In the genomic region with DNA sequence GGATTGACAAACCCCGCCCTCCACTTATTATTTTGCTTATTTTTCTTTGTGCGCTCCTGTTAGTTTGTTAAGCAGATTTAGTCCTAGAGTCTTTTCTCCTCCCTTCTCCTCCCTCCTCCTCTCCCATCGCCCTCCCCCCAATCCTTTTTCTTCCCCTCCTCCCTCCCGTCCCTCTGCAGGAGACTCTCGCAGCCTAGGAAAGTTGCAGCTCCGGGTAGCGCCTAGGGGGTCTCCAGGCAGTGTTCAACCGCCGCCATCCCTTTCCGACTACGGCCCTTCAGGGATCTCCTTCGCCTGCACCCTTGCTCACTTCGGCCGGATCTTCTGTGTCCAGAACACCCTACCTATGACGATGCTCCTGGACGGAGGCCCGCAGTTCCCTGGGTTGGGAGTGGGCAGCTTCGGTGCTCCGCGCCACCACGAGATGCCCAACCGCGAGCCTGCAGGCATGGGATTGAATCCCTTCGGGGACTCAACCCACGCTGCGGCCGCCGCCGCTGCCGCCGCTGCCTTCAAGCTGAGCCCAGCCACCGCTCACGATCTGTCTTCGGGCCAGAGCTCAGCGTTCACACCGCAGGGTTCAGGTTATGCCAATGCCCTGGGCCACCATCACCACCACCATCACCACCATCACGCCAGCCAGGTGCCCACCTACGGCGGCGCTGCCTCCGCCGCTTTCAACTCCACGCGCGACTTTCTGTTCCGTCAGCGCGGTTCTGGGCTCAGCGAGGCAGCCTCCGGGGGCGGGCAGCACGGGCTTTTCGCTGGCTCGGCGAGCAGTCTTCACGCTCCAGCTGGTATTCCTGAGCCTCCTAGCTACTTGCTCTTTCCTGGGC, we compare ENCODE assay signal across 9 mouse cellular contexts. TPM values are rescaled to one million over a fixed set of nuclear protein-coding genes. Genes with fewer than 3 reads are reported as not detected.
DNase-seq lines count a peak whose midpoint lies in the region; ATAC-seq and TF ChIP-seq lines count a peak whose summit lies in the region.
"Had no signal": no experiment of that assay in that cellular context is flagged by ENCODE, and none has a peak within 500 bp of the region (broad histone marks: within the 10 kb centered on the region; RNA-seq: fewer than 3 reads in every experiment).

No protein-coding gene starts in this region.

- 22% methylated on average over 56 of the region's 56 CpGs for WGBS in intestine, embryonic 16.5 days
- 22% methylated on average over 56 of the region's 56 CpGs for WGBS in olfactory bulb, adult 2 months

- peak; percentile 16 for DNase-seq in adrenal gland, adult 2 months
- DNase-seq in adrenal gland, postnatal 36 days = no peak
- peak; percentile 30 for DNase-seq in retina, embryonic 14.5 days (ENCODE audit: low spot score)
- no peak for DNase-seq in retina, postnatal 1 day
- no peak for DNase-seq in kidney, postnatal 14 days
- no peak for DNase-seq in c-Kit-positive CD71-positive TER-119-positive erythroid progenitor cells, embryonic 14.5 days (ENCODE audit: low spot score)

- no peak for TF ChIP-seq POLR2A in olfactory bulb, adult 2 months (IDR thresholded peaks at IDR 0.05; ENCODE audit: insufficient read depth, low read depth, low read length)

- H3K4me1 ChIP-seq in intestine, embryonic 16.5 days (ENCODE audit: control insufficient read depth, insufficient read depth, low read length) = peaks cover 8% of the 10 kb centered on the region; the same call in 1 of the 2 replicates
- H3K4me1 ChIP-seq in olfactory bulb, adult 2 months (ENCODE audit: control insufficient read depth, insufficient read depth, low read length) = peaks cover 11% of the 10 kb centered on the region

- TF ChIP-seq CTCF in olfactory bulb, adult 2 months (IDR thresholded peaks at IDR 0.05; ENCODE audit: insufficient read depth, low read depth, low read length) = no peak

- no peak overlapping the region for H3K9ac ChIP-seq in intestine, embryonic 16.5 days (ENCODE audit: low read depth, low read length)

- peak overlapping the region; percentile 50 for H3K4me2 ChIP-seq in intestine, embryonic 16.5 days (ENCODE audit: low read depth, low read length)

- no peaks in the 10 kb centered on the region for H3K9me3 ChIP-seq in intestine, embryonic 16.5 days (ENCODE audit: control insufficient read depth, low read length)

- no peaks in the 10 kb centered on the region for H3K36me3 ChIP-seq in intestine, embryonic 16.5 days (ENCODE audit: control insufficient read depth, insufficient read depth, low read length)

- H3K27ac ChIP-seq in intestine, embryonic 16.5 days (ENCODE audit: low read length) = no peak overlapping the region
- H3K27ac ChIP-seq in olfactory bulb, adult 2 months (ENCODE audit: insufficient read depth, low read depth, low read length) = peak overlapping the region; percentile 75

- H3K4me3 ChIP-seq in intestine, embryonic 16.5 days (ENCODE audit: low read length) = peak overlapping the region; percentile 42
- H3K4me3 ChIP-seq in olfactory bulb, adult 2 months (ENCODE audit: insufficient read depth, low read depth, low read length) = peak overlapping the region; percentile 54

- 0 out of 2 replicates have a peak, but pooled peaks have one; percentile 12 for ATAC-seq in intestine, embryonic 16.5 days

- H3K27me3 ChIP-seq in intestine, embryonic 16.5 days (replicated peaks; ENCODE audit: control insufficient read depth, insufficient read depth, low read length) = peaks cover 51% of the 10 kb centered on the region

RNA-seq across cellular contexts. Expression of gene Zic3, which starts 8.6 kb away (rescaled TPM):
- total RNA-seq in adrenal gland, adult 2 months (2021) = not detected
- not detected in 2 replicates for polyA plus RNA-seq in adrenal gland, adult 2 months (2012; rRNA removed)
- not detected for total RNA-seq in adrenal gland, postnatal 36 days (2021)
- polyA plus RNA-seq in intestine, embryonic 16.5 days (2015; fragmentation: Nextera tagmentation; extraction: Ambion mirVana) = not detected in 2 replicates
- polyA plus RNA-seq in olfactory bulb, adult 2 months (2012; ENCODE audit: insufficient read depth, insufficient read length, low replicate concordance, missing spikeins) = not detected in 2 replicates
- total RNA-seq: neutrophil, adult 5-6 weeks had no signal

Comparison
In these comparisons a context has a peak if more than half of its experiments do, and no peak if none do; other contexts are left out.
1. DNase-seq: peak in adrenal gland, adult 2 months (single experiment) and retina, embryonic 14.5 days (single experiment); none in adrenal gland, postnatal 36 days (0 of 2), retina, postnatal 1 day (single experiment), kidney, postnatal 14 days (single experiment) and c-Kit-positive CD71-positive TER-119-positive erythroid progenitor cells, embryonic 14.5 days (single experiment).